Mouse (Mus musculus): ENCODE results near the gene Ggct.

GRCm38 (mm10) chr6:55040031-55040430 lies 47.3 kb upstream of the Ggct start:
- no peak for TF ChIP-seq CTCF (IDR thresholded peaks at IDR 0.05; ENCODE audit: low read depth, low read length)
- TF ChIP-seq POLR2A (IDR thresholded peaks at IDR 0.05; ENCODE audit: extremely low read depth, insufficient read depth, low read length), result no peak
